Mouse (Mus musculus): Measurements from ENCODE around the gene Clec2i. TPM values are rescaled to one million over a fixed set of nuclear protein-coding genes. Genes with fewer than 3 reads are reported as not detected.
"Not testable (repeated sequence)": the region's sequence is repeated elsewhere in the genome, so short reads cannot be mapped to it uniquely, and the experiment has no call there.

Clec2i gene
- polyA plus RNA-seq, 1 experiment = 0.25 TPM

GRCm38 (mm10) chr6:128854024-128854820, 33.2 kb upstream of the Clec2i start:
- DNase-seq (ENCODE audit: low read depth, low spot score) = no peak
- 27% methylated on average over 12 of the region's 12 CpGs for WGBS

DNA sequence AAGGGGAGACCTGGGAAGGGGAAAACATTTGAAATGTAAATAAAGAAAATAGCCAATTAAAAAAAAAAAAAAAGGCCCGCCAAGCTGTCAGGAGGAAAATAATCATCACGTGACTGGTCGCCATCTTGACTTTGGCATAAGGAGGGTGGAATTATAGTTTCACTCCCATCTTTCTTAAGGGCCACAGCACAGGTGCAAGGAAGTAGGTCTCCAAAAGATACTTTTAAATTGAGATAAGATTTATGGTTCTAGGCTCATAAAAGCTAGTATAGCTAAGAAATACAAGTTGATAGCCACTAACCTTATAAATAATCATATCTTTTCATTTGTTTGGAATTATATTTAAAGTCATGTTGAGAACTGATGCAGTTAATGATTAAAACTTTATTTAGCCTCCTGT, 32.5 kb upstream of the Clec2i start:
- no peak for DNase-seq (ENCODE audit: low read depth, low spot score)
- WGBS = 44% methylated on average over 3 of the region's 3 CpGs

DNA sequence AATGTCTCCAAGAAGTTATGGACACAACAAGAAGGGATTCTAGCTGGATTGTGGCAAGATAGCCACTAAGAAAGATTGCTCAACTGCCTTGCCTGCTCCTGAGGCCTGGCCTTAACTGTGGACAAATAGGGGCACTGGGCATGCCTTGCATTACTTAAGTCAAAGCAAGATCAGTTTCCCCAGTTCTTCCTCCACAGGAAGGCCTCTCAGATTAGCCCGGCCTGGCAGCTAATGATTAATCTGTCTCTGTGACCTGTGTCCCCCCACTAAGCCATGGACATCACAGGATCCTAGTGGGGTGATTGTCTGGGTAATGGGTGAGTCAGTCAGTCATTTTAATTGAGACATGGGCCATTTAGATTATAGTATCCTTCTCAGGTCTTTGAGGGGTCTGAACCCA, 31.9 kb upstream of the Clec2i start:
- DNase-seq (ENCODE audit: low read depth, low spot score) = no peak
- WGBS = 50% methylated on average over 1 of the region's 1 CpGs

- DNase-seq (ENCODE audit: low read depth, low spot score) = no peak
- WGBS = 9% methylated on average over 5 of the region's 5 CpGs
These were observed 31.1 kb upstream of the Clec2i start for GRCm38 (mm10) chr6:128856250-128856649.

GRCm38 (mm10) chr6:128857976-128858375, 29.4 kb upstream of the Clec2i start:
- WGBS = 93% methylated on average over 2 of the region's 2 CpGs
- no peak for DNase-seq (ENCODE audit: low read depth, low spot score)

- 77% methylated on average over 3 of the region's 3 CpGs for whole genome bisulfite sequencing
- DNase-seq (ENCODE audit: low read depth, low spot score) = no peak
These were observed 18.5 kb upstream of the Clec2i start for GRCm38 (mm10) chr6:128868861-128869260.

DNA sequence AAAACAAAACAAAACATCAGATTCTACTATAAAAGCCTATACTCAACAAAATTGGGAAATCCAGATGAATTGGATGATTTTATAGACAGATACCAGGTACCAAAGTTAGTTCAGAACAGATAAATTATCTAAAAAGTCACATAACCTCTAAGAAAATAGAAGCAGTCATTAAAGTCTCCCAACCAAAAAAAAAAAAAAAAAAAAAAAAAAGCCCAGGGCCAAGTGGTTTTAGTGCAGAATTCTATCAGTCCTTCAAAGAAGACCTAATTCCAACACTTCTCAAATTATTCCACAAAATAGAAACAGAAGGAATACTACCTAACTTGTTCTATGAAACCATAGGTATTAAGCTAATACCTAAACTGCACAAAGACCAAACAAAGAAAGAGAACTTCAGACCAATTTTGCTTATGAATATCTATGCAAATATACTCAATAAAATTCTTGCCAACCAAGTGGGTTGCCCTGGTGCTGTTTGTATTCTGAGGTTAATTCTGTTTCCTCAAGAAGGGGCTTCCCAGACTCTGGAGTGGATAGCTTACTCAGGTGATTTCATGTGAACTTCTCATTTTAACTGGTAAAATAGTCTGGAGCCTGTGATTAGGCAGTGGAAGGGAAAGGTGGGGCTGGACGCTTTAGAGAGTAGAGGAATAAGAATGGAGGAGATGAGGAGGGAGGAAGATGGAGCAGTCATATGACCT, 15.3 kb upstream of the Clec2i start:
- DNase-seq (ENCODE audit: low read depth, low spot score) = no peak
- WGBS = 96% methylated on average over 1 of the region's 1 CpGs

- DNase-seq (ENCODE audit: low read depth, low spot score) = no peak
- WGBS = 75% methylated on average over 5 of the region's 5 CpGs
These were observed 1.4 kb downstream of the Clec2i start for GRCm38 (mm10) chr6:128888834-128889233.

GRCm38 (mm10) chr6:128890948-128891355, 3.6 kb downstream of the Clec2i start, which contains the start of gene BC035044:
Gene BC035044, minus strand, starts transcription at chr6:128891126.
- 86% methylated on average over 2 of the region's 2 CpGs for WGBS
- no peak for DNase-seq (ENCODE audit: low read depth, low spot score)

DNA sequence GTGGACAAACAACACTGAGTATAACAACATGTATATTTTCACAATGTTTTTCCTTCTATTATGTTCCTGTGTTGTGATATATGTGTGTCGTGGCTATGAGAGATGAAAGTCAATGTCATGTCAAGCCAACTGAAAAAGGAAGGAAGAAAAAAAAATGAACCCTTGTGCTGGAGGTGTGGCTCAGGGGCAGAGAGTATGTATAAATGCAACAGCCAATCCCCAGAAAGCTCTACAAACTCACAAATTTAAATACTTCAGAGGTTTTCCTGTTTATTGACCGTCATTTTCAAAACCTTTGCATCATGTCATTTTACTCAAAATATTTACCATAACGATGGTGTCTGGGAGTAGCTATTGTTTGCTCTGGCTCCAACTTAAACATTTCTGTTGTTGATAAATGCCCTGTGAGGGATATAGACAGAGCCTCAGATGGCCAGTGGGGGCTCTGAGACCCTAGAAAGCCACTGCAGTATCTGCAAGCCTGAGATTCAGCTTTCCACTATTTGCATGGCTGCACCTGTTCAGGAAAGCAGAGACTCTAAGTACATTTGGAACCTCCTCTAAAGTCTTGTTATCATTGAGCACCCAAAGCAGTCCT, 8.1 kb downstream of the Clec2i start:
- DNase-seq (ENCODE audit: low read depth, low spot score) = no peak
- 73% methylated on average over 3 of the region's 3 CpGs for WGBS

DNA sequence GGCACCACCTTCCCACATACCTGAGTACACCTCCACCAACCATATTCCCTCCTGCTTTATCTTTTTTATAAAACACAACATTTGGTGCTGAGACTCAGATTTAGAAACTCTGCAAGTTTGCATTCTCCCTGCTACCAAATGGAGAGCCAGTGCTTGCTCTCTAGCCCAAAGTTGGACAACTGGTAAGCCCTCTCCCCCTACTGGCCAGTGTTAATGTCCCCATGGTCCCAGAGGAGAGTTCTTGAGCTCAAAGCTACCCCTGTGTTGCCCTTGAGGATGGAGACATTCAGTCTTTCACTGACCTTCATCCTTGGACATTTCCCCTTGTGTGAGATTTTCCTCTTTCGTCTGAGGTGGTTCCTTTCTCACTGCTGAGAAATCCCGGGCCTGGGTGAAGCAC, 12.7 kb downstream of the Clec2i start:
- WGBS = 90% methylated on average over 2 of the region's 2 CpGs
- no peak for DNase-seq (ENCODE audit: low read depth, low spot score)

GRCm38 (mm10) chr6:128900796-128901552, 13.6 kb downstream of the Clec2i start:
- not testable (repeated sequence) for DNase-seq (ENCODE audit: low read depth, low spot score)
- 83% methylated on average over 6 of the region's 6 CpGs for WGBS

DNA sequence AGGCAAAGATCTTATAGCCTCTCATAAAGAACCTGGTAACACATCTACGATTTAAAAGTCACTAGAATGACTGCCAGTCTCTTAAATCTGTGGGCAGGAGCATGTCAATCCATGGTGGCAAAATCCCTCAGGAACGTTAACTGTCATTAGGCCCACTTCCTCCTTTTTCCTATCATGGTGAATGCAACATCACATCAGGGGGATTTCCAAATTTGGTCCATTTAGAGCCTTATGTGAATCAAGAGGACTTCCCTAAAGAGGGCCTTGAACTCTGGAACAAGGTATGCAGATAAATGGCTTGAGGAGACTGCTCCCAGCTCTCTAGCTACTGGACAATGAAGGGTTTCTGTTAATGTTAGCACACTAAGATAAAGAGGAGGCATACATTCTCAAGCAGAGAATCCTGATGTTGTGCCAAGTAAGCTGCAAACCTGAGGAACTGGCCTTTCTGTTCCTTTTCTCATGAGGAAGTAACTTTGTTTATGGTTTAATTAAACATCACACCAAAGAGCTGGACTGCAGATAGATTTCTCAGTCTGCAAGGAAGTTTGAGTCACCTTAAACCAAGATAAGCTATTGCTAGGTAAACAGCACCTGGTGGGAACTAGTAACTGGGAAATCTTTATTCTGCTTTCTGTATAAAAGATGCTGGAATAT, 26.3 kb downstream of the Clec2i start:
- DNase-seq (ENCODE audit: low read depth, low spot score) = peak; percentile 57
- 24% methylated on average over 2 of the region's 2 CpGs for whole genome bisulfite sequencing

- DNase-seq (ENCODE audit: low read depth, low spot score) = no peak
- 52% methylated on average over 2 of the region's 2 CpGs for WGBS
These were observed 29.9 kb downstream of the Clec2i start for GRCm38 (mm10) chr6:128917322-128917721.

DNA sequence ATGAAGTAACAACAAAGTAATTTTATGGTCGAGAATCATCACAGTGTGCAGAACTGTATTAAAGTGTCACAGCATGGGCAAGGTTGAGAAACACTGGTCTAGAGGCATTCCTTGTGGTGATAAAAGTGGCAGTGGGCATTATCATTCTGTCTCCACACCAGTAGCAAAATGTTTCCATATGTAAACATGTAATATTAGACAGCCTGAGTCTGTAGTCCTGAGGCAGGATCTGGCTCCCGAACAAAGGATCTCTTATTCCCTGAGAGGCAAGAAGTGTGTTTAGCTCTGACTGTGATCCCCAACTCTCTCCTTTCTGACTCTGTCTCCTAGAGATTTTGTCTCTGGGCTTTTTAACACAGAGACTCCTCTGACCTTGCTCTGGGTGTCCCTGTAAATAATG, 45.7 kb downstream of the Clec2i start:
- DNase-seq (ENCODE audit: low read depth, low spot score) = no peak
- 39% methylated on average over 2 of the region's 2 CpGs for WGBS

GRCm38 (mm10) chr6:128934081-128934480, 46.7 kb downstream of the Clec2i start, which contains the start of gene Clec2g:
Gene Clec2g, plus strand, starts transcription at chr6:128934381.
- not testable (repeated sequence) for DNase-seq (ENCODE audit: low read depth, low spot score)
- 61% methylated on average over 4 of the region's 4 CpGs for WGBS

- 82% methylated on average over 5 of the region's 13 CpGs for WGBS
These were observed 48.7 kb downstream of the Clec2i start for GRCm38 (mm10) chr6:128935889-128936665.

GRCm38 (mm10) chr6:128941646-128942421, 54.4 kb downstream of the Clec2i start:
- no peak for DNase-seq (ENCODE audit: low read depth, low spot score)
- WGBS = 92% methylated on average over 5 of the region's 5 CpGs

More at GRCm38 (mm10) chr6:128935889-128936665, 48.7 kb downstream of the Clec2i start:
- not testable (repeated sequence) for DNase-seq (ENCODE audit: low read depth, low spot score)

Data from large intestine, adult 2 months (tissue).